Mouse (Mus musculus) heart, postnatal 4 days (tissue): ENCODE data around the gene Eml3. TPM values are rescaled to one million over a fixed set of nuclear protein-coding genes. Genes with fewer than 3 reads are reported as not detected.
A peak's percentile ranks its signal among the peaks of the same experiment; 100 is the strongest.
"Not testable (repeated sequence)": the region's sequence is repeated elsewhere in the genome, so short reads cannot be mapped to it uniquely, and the experiment has no call there.

Experiments
- DNase-seq: peaks from one replicate; pipeline ENCODE4 v3.0.0; 2021
- total RNA-seq, 2 experiments: library from RNA; stranded (reverse); gene quantifications; 2 replicates each; pipeline ENCODE4 v1.2.3; 2021

The Eml3 gene
- total RNA-seq, result 10 to 100 TPM; 15.4 to 16.6 TPM

DNA sequence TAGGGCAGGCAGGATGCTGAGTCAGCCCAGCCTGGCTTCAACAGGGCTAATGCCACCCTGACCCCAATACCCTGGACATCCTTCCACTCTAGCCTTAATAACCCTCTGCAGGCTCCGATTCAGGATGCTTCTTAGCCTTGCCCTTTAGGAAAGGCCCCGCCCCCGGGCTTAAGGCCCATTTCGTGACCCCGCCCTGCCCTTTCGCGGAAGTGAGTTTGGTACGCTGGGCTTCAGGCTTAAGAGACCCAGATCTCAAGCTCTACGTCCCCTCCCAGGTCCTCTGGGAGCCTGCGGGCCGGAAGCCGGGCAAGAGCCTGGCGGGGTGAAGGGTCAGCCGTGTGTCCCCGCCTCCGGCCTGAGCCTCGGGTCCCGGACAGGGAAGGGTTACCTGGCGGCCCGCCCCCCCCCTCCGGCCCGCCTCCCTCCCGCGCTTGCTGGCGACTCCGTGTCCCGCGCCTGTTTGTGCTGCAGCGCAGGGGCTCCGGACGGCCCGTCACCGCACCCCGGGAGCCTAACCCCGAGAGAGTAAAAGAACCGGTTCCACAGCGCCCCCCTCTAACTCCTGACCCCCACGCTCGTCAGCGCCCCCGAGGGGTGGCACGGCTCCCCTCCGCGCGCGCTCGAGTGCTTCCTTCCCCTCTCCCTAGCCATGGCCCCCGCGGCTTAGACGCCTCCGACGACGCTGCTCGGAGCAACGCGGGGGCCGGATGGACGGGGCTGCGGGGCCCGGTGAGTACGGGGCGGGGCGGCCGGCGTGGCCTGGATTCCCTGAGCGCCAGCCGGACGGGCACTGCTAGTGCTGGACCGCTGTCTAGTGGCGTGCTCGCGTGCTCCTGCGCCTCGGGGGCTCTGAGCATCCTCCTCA lies at the start of gene Eml3, which contains the start of gene Rom1:
Gene Eml3 (plus strand): TSS at position 329 of the 865 bp plus-strand sequence.
Gene Rom1 (minus strand): TSS at position 133 of the 865 bp plus-strand sequence.
- DNase-seq, result peak; percentile 91

DNA sequence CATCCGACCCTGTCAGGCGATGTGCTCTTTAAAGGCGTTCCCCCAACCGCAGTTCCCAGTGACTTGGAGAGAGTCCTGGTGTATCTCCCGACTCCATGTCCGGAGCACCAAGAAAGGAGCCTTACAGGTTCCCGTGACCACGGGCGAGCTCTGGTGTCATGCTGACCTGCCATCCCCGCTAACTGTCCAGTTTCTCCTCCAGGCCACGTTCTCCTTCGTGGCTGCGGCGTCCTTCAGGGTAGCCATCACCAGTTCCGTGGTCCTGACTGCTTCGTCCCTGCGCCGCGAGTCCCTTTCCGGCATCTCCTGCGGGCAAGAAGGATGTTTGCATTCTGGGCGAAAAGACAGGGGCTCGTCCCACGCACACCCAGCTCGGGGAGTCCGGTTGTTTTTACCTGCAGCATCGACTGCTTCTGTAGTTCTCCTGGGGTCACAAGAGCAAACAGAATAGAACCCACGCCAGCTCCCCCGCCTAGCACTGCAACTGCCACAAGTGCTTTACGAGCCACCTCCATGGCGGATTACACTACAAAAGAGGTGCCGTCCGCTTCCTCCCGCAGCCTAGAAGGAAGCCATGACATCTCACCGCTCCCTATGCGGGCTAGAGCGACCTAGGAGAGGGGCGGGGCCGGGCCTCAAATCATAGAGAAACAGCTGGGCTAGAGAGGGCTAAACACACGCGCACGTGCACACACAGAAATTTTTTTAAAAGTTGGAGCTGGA lies 48.9 kb upstream of the Eml3 start, which contains the start of gene Uqcc3:
Gene Uqcc3 (minus strand): TSS at position 613 of the 723 bp plus-strand sequence.
- peak; percentile 90 for DNase-seq

DNA sequence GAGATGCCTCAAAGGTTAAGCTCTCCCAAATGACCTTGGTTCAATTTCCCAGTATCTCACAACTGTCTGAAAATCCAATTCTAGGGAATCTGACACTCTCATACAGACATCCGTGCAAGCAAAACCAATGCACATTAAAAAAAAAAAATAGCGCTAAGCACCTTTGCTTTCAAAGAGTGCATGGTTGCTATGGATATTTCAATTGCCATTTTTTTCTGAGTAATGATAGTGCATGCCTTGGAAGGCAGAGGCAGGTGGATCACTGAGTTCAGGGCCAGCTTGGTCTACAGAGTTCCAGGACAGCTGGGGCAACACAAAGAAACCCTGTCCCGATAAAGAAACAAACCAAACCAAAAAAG lies 48.3 kb upstream of the Eml3 start:
- DNase-seq, result no peak

DNA sequence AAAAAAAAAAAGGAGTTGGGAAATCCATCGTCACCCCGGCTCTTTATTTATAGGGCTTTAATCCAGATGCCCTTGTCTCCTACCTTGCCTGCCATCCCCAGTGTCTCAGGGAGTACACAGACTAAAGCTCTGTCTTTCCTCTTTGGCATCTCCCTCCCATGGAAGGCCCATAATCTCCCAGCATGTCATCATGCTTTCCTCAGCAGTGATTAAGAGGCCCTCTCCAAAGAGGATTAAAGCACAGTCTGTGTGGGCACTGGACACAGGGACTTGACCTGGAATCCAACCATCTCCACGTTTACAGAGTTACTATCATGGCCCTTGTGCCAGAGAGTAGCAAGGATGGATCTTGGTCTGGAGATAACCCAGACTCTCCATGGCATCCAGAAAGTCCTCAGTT lies 45.7 kb upstream of the Eml3 start, which contains the start of the genes Lbhd1 and Gm49403:
Gene Lbhd1 (plus strand): TSS at position 117 of the 400 bp plus-strand sequence.
Gene Gm49403 (plus strand): TSS at position 315 of the 400 bp plus-strand sequence.
- no peak for DNase-seq

DNA sequence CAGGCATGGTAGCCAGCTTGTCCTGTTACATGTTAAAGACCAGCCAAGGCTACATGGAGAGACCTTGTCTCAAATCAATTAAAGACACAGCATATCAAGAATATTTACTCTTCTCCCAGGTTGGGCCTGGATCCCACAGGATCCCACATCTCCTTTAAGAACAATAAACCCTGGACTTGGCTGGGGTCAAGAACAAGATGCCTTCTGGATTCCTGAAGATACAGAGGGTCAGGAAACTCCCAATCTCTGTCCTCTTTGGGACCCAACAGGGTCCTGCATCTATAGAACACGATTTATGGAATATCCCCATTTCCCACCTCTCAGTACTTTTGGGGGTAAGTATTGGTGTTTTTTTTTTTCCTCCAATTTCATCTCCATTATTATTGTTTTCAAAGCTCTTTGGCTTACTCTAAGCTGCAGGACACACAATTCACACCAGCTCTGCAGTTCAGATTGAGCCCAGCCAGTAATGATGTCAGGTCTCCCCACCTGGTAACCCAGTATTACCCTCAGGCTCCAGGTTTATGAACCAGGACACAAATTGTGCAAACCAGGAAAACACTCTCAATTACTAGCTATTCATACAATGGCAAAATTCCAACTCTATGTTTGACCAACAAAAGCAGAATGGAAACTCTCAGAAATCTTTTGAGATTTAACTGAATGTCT lies 42.3 kb upstream of the Eml3 start:
- no peak for DNase-seq

DNA sequence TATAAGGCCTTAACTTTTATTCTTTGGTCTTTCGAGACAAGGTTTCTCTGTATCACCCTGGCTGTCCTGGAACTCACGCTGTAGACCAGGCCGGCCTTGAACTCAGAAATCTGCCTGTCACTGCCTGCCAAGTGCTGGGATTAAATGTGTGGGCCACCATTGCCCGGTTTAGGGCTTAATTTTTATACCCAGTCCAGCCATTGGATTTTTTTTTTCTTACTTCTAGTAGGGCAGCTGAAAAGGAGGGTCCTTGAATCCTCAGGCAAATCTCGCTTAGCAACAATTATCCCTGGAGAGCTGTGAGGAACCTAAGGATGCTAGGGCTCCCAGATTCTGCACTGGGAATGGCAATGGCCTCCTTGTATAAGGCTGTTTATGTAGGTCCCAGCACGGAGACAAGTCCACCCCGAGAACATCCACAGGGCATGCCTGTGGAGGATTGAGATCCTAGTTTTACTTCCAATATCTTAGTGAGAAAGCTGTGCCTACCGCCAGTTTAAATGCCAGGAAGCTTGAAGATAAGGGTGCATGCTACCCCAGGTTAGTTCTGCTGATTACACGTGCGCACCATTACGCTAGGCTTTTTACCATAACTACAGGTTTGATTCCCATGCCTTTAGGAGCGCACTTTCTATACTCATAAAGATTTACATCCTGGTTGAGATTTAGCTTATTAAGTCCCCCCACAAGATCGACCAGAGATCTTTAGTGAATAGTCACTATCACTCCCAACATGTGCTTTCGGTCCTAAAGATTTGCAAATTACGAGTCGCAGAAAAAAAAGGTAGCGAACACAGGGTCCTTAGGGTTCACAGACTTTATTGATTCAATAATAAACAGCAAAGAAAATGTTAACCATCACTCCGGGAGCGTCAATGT lies 41.5 kb upstream of the Eml3 start:
- no peak for DNase-seq

DNA sequence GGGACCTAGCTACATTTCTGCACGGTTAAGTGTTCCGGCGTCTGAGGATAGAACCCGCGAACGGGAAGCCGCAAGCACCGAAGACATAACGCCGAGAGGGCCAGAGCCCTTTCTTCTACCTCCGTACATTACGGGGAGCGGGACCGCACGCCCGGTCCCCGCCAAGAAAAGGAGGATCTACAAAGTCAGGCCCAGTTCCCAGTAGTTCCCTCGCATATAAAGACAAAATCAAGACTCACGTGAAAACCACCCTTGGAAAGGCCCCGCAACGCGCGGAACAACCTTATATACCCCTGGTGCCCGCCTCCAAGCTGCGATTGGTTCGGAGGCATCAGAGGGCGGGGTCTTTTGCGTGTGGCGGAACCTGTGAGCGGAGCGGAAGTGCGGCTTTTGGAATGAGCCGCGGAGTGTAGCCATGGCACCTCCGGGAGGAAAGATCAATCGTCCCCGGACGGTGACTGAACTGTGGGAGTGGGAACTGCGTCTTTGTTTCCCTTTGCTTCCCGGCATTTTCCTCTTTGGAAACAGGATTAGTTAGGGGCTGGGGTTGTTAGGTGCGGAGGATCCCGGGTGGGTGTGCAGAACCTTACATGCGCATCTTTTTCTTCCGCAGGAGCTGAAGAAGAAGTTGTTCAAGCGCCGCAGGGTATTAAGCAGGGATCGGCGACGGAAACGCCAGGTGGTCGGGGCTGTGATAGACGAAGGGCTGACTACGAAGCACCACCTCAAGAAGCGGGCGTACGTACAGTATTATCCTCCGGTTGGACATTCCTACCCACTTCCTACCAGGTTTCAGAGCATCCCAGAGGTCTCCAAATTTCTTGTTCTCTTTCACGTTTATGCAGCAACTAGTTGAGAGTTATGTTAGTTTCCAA lies 40.6 kb upstream of the Eml3 start, which contains the start of the genes 1810009A15Rik and Gm49416:
Gene 1810009A15Rik (plus strand): TSS at position 343 of the 875 bp plus-strand sequence.
Gene Gm49416 (plus strand): TSS at position 416 of the 875 bp plus-strand sequence.
- DNase-seq, result peak; percentile 96

DNA sequence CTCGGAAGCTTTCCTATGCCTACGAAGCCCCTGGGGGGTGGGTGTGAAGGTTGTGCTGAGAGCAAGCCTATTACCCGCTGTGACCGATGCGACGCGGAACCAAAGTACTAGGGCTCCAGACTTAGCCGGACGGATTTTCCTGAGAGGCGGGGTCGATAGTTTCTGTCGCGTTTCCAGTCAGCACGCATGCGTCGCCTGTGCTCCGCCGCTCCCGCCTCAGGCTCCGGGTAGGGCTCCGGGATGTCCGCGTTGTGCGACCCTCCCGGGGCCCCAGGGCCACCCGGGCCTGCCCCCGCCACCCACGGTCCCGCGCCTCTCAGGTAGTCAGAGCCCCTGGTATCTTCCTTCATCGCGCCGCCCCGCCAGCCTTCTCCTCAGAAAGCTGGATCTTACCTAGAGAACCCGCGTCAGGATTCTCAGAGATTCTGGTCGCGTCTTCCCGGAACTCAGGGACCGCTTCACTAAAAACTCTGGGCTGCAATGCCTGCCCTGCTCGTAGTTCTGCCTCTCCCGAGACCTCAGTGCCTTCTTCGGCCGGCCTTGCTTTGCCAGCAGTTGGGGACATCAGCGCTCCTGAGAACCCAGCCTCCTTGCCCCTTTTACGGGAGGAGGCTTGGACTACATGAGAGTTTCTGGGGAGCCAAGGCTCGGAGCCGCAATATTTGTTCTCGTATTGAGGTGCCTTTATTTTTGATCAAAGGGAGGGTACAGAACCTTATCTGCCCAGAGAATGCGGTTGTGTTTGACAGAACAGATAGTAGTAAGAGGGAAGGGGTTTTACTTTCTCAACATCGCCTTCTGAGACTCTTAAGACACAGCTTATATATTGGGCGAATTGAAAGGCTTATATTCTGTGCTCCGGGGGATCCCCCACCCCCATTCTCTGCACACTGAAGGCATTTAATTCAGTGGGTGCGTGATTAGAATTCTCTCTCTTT lies 36.3 kb upstream of the Eml3 start, which contains the start of gene Ints5:
Gene Ints5 (plus strand): TSS at position 177 of the 938 bp plus-strand sequence.
- DNase-seq, result peak; percentile 90

DNA sequence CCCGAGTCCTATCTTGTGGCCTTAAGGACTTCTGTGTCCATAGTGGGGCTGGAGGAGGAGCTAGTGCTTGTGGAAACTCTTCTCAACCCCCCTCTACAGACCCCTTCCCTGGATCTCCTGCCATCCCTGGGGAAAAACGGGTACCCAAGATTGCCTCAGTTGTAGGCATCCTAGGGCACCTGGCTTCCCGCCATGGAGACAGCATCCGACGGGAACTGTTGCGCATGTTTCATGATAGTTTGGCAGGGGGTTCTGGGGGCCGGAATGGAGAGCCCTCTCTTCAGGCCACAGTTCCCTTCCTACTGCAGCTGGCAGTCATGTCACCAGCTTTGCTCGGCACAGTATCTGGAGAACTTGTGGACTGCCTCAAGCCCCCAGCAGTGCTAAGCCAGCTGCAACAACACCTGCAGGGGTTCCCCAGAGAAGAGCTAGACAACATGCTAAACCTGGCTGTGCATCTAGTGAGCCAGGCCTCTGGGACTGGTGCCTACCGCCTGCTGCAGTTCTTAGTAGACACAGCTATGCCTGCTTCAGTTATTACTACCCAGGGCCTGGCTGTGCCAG lies 33.9 kb upstream of the Eml3 start:
- DNase-seq, result no peak

DNA sequence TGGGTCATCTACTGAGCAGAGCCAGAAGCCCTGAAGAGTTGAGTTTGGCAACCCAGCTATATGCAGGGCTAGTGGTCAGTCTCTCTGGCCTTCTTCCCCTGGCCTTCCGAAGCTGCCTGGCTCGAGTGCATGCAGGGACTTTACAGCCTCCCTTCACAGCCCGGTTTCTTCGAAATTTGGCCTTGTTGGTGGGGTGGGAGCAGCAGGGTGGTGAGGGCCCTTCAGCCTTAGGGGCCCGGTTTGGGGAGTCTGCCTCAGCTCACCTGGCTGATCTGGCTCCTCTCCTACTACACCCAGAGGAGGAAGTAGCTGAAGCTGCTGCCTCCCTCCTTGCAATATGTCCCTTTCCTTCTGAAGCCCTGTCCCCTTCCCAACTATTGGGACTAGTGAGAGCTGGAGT lies 33.1 kb upstream of the Eml3 start:
- not testable (repeated sequence) for DNase-seq

DNA sequence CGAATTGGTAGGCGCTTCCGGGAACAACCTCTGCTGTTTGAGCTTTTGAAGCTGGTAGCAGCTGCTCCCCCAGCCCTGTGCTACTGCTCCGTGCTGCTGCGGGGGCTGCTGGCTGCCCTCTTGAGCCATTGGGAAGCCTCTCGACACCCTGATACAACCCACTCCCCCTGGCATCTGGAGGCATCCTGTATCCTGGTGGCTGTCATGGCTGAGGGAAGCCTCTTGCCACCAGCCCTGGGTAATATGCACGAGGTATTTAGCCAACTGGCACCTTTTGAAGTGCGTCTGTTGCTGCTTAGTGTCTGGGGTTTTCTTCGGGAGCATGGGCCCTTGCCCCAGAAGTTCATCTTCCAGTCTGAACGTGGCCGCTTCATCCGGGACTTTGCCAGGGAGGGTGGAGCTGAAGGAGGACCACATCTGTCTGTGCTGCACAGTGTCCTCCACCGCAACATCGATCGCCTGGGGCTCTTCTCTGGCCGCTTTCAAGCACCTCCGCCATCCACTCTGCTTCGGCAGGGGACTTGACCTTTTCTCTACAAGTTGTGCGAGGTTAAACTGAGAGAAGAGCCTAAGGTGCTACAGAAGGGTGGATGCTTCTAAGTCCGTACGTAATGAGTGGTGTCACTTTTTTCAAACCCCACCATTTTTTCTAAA lies 32.0 kb upstream of the Eml3 start:
- peak; percentile 59 for DNase-seq

DNA sequence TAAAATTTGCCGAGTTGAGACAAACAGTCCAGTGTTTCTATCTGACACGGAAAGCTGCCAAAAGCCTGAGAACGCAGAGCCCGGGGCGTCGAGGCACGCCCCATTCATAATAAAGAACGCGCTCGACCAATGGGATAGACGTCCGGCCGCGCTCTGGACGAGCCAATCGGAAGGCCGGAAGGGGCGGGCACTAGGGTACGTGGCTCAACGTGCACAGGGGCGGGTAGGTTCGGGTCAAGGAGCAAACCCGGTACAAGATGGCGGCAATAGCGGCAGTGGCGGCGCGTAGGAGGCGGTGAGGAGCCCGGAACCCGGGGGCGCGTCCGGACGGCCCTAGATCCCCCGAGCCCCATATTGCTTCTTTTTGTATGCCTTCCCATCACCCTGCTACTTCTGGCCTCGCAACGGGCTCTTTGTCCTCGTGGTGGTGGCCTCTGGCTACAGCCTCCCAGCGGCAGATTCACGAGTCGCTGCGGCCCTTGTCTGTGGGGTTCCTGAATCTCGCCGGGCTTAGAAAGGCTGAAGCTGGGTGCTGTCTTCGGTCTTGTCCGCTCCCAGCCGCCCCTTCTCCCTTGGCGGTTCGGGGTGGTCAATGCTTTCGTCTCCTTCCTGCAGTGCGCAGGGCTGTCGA lies 31.4 kb upstream of the Eml3 start, which contains the start of gene Ganab:
Gene Ganab (plus strand): TSS at position 207 of the 631 bp plus-strand sequence.
- DNase-seq, result peak; percentile 96

DNA sequence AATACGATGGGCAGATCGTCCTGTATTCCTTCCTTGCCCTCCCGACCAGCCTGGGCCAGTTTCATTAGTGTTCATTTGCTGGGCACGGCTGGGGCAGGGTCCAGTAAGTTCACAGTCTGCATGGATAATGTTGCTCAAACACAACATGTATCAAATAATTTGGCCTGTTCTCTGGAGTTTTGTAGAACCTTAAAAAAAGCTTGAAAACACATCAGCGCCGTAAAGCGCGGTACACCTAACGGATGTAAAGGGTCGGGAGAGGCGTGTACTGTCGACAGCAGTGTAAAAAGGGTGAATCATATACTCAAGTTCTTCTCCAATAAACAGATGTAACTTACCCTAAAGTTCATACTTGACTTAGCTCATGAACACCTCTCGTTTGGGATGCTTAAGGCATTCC lies 30.8 kb upstream of the Eml3 start:
- no peak for DNase-seq

DNA sequence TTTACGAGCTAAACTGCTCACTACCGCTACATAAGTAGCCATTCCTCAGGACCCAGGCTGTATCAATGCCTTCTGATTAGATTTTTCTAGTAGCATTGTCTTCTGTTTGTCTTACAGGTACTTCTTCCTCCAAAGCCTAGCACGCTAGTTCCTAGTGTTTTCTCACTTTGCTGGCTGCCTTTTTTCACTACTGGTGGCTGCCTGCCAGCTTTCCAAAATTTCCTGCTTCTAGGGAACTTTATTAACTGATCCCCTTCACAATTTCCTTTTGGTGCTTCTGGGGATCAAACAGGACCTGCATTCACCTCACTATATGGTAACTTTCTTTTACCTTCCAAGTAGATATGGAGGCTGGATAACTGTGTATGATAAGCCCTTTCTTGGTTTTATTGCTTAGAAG lies 30.3 kb upstream of the Eml3 start:
- DNase-seq, result peak; percentile 31

DNA sequence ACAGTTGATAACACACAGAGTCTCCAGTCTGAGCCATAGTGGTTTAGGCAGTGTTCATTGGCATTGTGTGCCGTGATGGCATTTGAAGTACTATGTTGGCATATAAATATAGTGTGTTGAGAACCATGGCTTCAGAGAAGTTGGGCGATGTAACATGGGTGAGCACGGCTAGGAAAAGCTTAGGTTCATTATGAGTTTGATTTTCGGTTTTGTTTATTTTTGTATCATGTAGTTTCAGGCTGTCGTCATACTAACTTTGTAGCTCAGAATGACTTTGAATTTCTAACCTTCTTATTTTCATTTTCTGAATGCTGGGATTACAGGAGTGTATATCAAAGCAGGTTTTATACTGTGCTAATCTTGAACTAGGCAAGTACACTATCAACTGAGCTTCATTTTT lies 25.9 kb upstream of the Eml3 start:
- DNase-seq, result no peak

DNA sequence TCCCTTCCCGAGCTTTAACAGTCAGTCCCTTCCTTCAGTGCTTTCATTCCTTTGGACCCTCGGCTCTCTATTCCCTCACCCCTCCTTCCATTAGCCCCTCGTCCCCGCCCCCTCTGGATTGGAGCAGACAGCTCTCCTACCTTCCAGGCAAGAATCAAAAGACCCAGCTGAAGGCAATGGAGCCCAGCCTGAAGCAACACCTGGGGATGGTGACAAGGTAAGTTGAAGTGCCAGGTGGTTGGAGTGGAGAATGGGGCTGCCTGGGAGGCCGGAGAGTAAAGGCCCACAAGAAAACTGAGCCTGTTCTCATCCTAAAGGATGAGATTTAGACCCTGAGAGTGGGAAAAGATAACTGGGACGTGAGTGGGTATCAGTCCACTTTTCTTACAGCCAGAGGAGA lies 20.8 kb upstream of the Eml3 start:
- DNase-seq, result no peak

DNA sequence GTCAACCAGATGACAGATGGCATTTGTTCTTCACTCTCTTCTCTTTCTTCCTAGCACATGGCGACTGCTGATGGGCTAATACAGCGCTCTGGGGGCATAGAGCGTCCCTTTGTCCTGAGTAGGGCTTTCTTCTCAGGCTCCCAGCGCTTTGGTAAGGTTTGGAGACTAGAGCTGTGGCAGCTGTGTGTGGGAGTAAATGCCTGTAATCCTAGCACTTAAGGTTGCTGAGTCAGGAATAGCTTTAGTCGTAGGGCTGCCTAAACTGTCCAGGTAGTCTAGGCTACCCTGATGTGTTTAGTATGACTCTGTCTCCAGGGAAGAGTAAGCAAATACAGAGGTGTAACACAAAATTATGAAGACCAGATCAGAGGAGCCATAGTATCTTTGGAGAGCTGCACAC lies 17.5 kb upstream of the Eml3 start:
- no peak for DNase-seq

DNA sequence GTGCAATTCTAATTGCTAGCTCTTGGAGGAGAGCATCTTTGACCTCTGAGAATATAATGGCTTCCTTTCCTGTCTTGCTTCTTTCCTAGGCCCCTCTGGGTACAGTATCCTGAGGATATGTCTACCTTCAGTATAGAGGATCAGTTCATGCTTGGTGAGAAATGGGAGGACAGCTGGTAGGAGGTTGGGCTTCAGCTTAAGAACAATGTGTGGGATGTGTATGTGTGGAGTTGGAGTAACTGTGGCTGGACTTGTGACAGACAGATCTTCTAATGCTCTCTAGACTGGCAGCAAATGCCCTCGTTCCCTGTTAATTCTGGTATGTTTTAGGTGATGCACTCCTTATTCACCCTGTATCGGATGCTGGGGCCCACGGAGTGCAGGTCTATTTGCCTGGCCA lies 15.1 kb upstream of the Eml3 start:
- no peak for DNase-seq
